18 mouse cellular contexts compared by ENCODE assay signal in genomic region chr1:45379992-45380690, GRCm38 (mm10).
A peak's percentile ranks its signal among the peaks of the same experiment; 100 is the strongest.
DNase-seq lines count a peak whose midpoint lies in the region; ATAC-seq lines count a peak whose summit lies in the region.
"Had no signal": no experiment of that assay in that cellular context is flagged by ENCODE, and none has a peak within 500 bp of the region (broad histone marks: within the 10 kb centered on the region; RNA-seq: fewer than 3 reads in every experiment).

No protein-coding gene starts in this region.

- peak overlapping the region; percentile 38; the same call in 1 of the 2 replicates for H3K27ac ChIP-seq in heart, embryonic 12.5 days (ENCODE audit: poor library complexity, severe bottlenecking)
- H3K27ac ChIP-seq in heart, embryonic 10.5 days = no peak overlapping the region
- H3K27ac ChIP-seq in embryonic facial prominence, embryonic 15.5 days (replicated peaks) = 0 out of 2 replicates have a peak overlapping the region, but pooled peaks have one; percentile 4
- H3K27ac ChIP-seq: hindbrain, postnatal 0 days; macrophage; midbrain, embryonic 13.5 days had no signal

- no peaks in the 10 kb centered on the region for H3K4me1 ChIP-seq in heart, embryonic 12.5 days (replicated peaks)
- no peaks in the 10 kb centered on the region for H3K4me1 ChIP-seq in heart, embryonic 10.5 days
- H3K4me1 ChIP-seq in embryonic facial prominence, embryonic 15.5 days = no peaks in the 10 kb centered on the region
- H3K4me1 ChIP-seq: midbrain, embryonic 13.5 days had no signal

- H3K4me3 ChIP-seq in heart, embryonic 12.5 days = no peak overlapping the region
- no peak overlapping the region for H3K4me3 ChIP-seq in heart, embryonic 10.5 days
- H3K4me3 ChIP-seq in embryonic facial prominence, embryonic 15.5 days (replicated peaks) = no peak overlapping the region
- H3K4me3 ChIP-seq: midbrain, embryonic 13.5 days had no signal

- no peak for ATAC-seq in heart, embryonic 12.5 days (ENCODE audit: insufficient number of reproducible peaks, low FRiP score)
- ATAC-seq in embryonic facial prominence, embryonic 15.5 days (ENCODE audit: insufficient number of reproducible peaks, low FRiP score, low TSS enrichment, low read depth) = no peak
- ATAC-seq in activated CD4-positive, CD25-positive, alpha-beta regulatory T cell, adult 4 months = no peak
- no peak for ATAC-seq in frontal cortex, adult (ENCODE audit: low TSS enrichment)
- ATAC-seq: forebrain, embryonic 16.5 days; hindbrain, postnatal 0 days; midbrain, embryonic 13.5 days had no signal

- no peak overlapping the region for H3K9ac ChIP-seq in heart, embryonic 12.5 days
- H3K9ac ChIP-seq in embryonic facial prominence, embryonic 15.5 days = no peak overlapping the region
- H3K9ac ChIP-seq: midbrain, embryonic 13.5 days had no signal

- WGBS in heart, embryonic 12.5 days = 58% methylated on average over 7 of the region's 7 CpGs
- 69% methylated on average over 7 of the region's 7 CpGs for WGBS in heart, embryonic 10.5 days
- WGBS in embryonic facial prominence, embryonic 15.5 days = 55% methylated on average over 7 of the region's 7 CpGs

- H3K9me3 ChIP-seq in heart, embryonic 12.5 days (replicated peaks) = no peaks in the 10 kb centered on the region
- no peaks in the 10 kb centered on the region for H3K9me3 ChIP-seq in heart, embryonic 10.5 days
- H3K9me3 ChIP-seq in embryonic facial prominence, embryonic 15.5 days (replicated peaks) = no peaks in the 10 kb centered on the region
- H3K9me3 ChIP-seq: midbrain, embryonic 13.5 days had no signal

- peaks cover 19% of the 10 kb centered on the region for H3K36me3 ChIP-seq in heart, embryonic 12.5 days
- peaks cover 12% of the 10 kb centered on the region; the same call in 1 of the 2 replicates for H3K36me3 ChIP-seq in heart, embryonic 10.5 days
- peaks cover 21% of the 10 kb centered on the region for H3K36me3 ChIP-seq in embryonic facial prominence, embryonic 15.5 days
- H3K36me3 ChIP-seq: midbrain, embryonic 13.5 days had no signal

- no peaks in the 10 kb centered on the region for H3K27me3 ChIP-seq in heart, embryonic 12.5 days (replicated peaks)
- no peaks in the 10 kb centered on the region for H3K27me3 ChIP-seq in heart, embryonic 10.5 days (ENCODE audit: insufficient read depth, poor library complexity, severe bottlenecking)
- no peaks in the 10 kb centered on the region for H3K27me3 ChIP-seq in embryonic facial prominence, embryonic 15.5 days
- H3K27me3 ChIP-seq: midbrain, embryonic 13.5 days had no signal

- no peak for DNase-seq in heart, embryonic 10.5 days (ENCODE audit: low spot score)
- DNase-seq in NIH3T3 (ENCODE audit: low read depth) = peak; percentile 14
- peak; percentile 49 for DNase-seq in lung, postnatal 36 days
- no peak for DNase-seq in layer of hippocampus, adult 18-20 months (ENCODE audit: low spot score in 2 of 2)
- DNase-seq: adrenal gland, postnatal 14 days; cerebellum, adult 18-20 months; kidney, adult 11 months; kidney, postnatal 10 days; right cerebral cortex, adult 18-20 months; thymus, postnatal 4 days had no signal

- H3K4me2 ChIP-seq in heart, embryonic 12.5 days = no peak overlapping the region
- no peak overlapping the region for H3K4me2 ChIP-seq in embryonic facial prominence, embryonic 15.5 days (replicated peaks)
- H3K4me2 ChIP-seq: midbrain, embryonic 13.5 days had no signal

Comparison
In these comparisons a context has a peak if more than half of its experiments do, and no peak if none do; other contexts are left out.
1. DNase-seq: peak in NIH3T3 (single experiment) and lung, postnatal 36 days (single experiment); none in heart, embryonic 10.5 days (single experiment) and layer of hippocampus, adult 18-20 months (0 of 2).